Mouse (Mus musculus) ES-Bruce4 (cell line): Measurements from ENCODE around the gene Golt1b. TPM values are rescaled to one million over a fixed set of nuclear protein-coding genes. Genes with fewer than 3 reads are reported as not detected.

Experiments used
- H3K27ac ChIP-seq: 2 replicates; pipeline ENCODE4 v1.5.1; 2012; ENCODE audit warnings: low read length, inconsistent platforms; ENCODE audit not compliant: insufficient read depth
- H3K27me3 ChIP-seq: 2 replicates; pipeline ENCODE4 v1.6.1; 2012; ENCODE audit warnings: mild to moderate bottlenecking, low read length, inconsistent platforms; ENCODE audit not compliant: control insufficient read depth, poor library complexity, insufficient read depth, severe bottlenecking
- H3K36me3 ChIP-seq: 2 replicates; pipeline ENCODE4 v1.6.1; 2012; ENCODE audit warnings: inconsistent platforms, mild to moderate bottlenecking, low read length, moderate library complexity; ENCODE audit not compliant: control insufficient read depth, poor library complexity, insufficient read depth, severe bottlenecking
- H3K4me1 ChIP-seq: one replicate; pipeline ENCODE4 v1.8.1; 2011; ENCODE audit warnings: low read length; ENCODE audit not compliant: control insufficient read depth, insufficient read depth
- H3K4me3 ChIP-seq: 2 replicates; pipeline ENCODE4 v1.5.1; 2011; ENCODE audit warnings: low read depth, mild to moderate bottlenecking, low read length
- H3K9ac ChIP-seq: 2 replicates; pipeline ENCODE4 v1.6.1; 2012; ENCODE audit warnings: low read depth, mild to moderate bottlenecking, inconsistent platforms; ENCODE audit not compliant: poor library complexity, severe bottlenecking
- H3K9me3 ChIP-seq: replicated peaks from 2 replicates; pipeline ENCODE4 v1.6.1; 2012; ENCODE audit warnings: mild to moderate bottlenecking, low read length, inconsistent platforms; ENCODE audit not compliant: control insufficient read depth, poor library complexity, insufficient read depth, severe bottlenecking
- CTCF ChIP-seq: IDR thresholded peaks from one replicate; pipeline ENCODE4 v1.8.1; 2011; ENCODE audit warnings: low read depth, low read length
- EP300 ChIP-seq: IDR thresholded peaks from 2 replicates; pipeline ENCODE4 v1.6.1; 2011; ENCODE audit warnings: low read depth, low read length; ENCODE audit not compliant: insufficient read depth
- POLR2A ChIP-seq: IDR thresholded peaks from one replicate; pipeline ENCODE4 v1.8.1; 2011; ENCODE audit warnings: low read length; ENCODE audit not compliant: insufficient read depth
- polyA plus RNA-seq: library from polyadenylated mRNA; stranded (reverse); fragments of >200 nt; gene quantifications from 2 replicates; pipeline ENCODE4 v1.2.4, GENCODE M21; 2011; ENCODE audit warnings: low read depth; ENCODE audit not compliant: missing spikeins, insufficient read depth, insufficient read length

The Golt1b gene
- polyA plus RNA-seq, 1 experiment, result 61.4 TPM

DNA sequence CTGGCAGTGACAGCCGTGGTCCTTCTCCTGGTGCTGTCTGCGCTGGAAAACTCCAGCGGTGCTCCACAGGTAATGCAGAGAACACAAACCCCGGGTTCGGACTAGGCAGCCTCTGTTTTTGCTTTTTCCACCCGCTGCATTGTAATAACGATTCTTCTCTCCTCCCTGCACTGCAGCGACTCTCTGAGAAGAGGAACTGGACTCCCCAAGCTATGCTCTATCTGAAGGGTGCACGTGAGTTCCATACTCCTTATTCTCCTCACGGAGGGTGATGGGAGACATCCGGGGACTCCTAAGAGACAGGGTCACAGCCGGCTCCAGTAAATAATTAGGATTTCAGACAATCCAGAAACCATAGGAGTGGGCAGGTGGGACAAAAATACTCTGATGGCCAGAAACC lies 26.8 kb downstream of the Golt1b start:
- TF ChIP-seq EP300 (no peak), CTCF (no peak), POLR2A (no peak)
- Histone ChIP-seq H3K27me3 (no peaks in the 10 kb centered on the region), H3K9ac (no peak overlapping the region), H3K36me3 (no peaks in the 10 kb centered on the region), H3K4me3 (peak overlapping the region; percentile 25; the same call in 1 of the 2 replicates), H3K27ac (no peak overlapping the region), H3K4me1 (peaks cover 1% of the 10 kb centered on the region), H3K9me3 (no peaks in the 10 kb centered on the region)

DNA sequence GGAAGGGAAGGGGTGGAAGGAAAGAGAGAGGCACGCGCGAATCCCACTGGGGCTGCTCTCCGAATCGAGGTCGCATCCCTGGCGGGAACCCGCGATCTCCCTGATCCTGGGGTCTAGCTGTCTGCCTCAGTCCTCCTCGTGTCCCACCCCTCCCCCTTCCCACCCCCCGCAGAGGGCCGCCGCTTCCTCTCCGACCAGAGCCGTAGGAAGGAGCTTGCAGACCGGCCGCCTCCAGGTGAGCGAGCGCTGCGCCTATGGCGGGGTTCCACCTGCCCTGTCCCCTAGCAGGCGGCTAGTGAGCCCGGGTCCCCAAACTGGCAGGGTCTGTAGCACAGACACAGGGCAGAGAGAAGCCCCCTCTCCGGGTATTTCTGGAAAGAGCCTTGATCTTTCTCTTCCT lies 27.6 kb downstream of the Golt1b start:
- Histone ChIP-seq H3K27ac (no peak overlapping the region), H3K9me3 (no peaks in the 10 kb centered on the region), H3K27me3 (no peaks in the 10 kb centered on the region), H3K9ac (0 out of 2 replicates have a peak overlapping the region, but pooled peaks have one; percentile 63), H3K4me3 (peak overlapping the region; percentile 26), H3K4me1 (peaks cover 1% of the 10 kb centered on the region), H3K36me3 (no peaks in the 10 kb centered on the region)
- TF ChIP-seq POLR2A (no peak), EP300 (no peak)

- Histone ChIP-seq H3K4me3 (no peak overlapping the region), H3K4me1 (no peaks in the 10 kb centered on the region), H3K27me3 (no peaks in the 10 kb centered on the region), H3K9me3 (no peaks in the 10 kb centered on the region), H3K36me3 (no peaks in the 10 kb centered on the region), H3K9ac (no peak overlapping the region), H3K27ac (no peak overlapping the region)
- TF ChIP-seq CTCF, result no peak
- no peak for TF ChIP-seq EP300
- no peak for TF ChIP-seq POLR2A
Observed at GRCm38 (mm10) chr6:142424976-142425375, 38.0 kb downstream of the Golt1b start.

- TF ChIP-seq EP300 (no peak), CTCF (no peak)
- H3K9ac ChIP-seq, result no peak overlapping the region
Observed at GRCm38 (mm10) chr6:142429072-142429471, 42.1 kb downstream of the Golt1b start.

GRCm38 (mm10) chr6:142451381-142451780 lies 64.4 kb downstream of the Golt1b start:
- H3K9ac ChIP-seq, result no peak overlapping the region
- no peaks in the 10 kb centered on the region for H3K9me3 ChIP-seq
- no peak overlapping the region for H3K27ac ChIP-seq
- TF ChIP-seq CTCF (no peak), POLR2A (no peak), EP300 (no peak)
- no peaks in the 10 kb centered on the region for H3K4me1 ChIP-seq
- no peaks in the 10 kb centered on the region for H3K27me3 ChIP-seq
- H3K4me3 ChIP-seq, result no peak overlapping the region
- H3K36me3 ChIP-seq, result no peaks in the 10 kb centered on the region

More at GRCm38 (mm10) chr6:142429072-142429471, 42.1 kb downstream of the Golt1b start:
- Histone ChIP-seq H3K36me3 (no peaks in the 10 kb centered on the region), H3K4me1 (no peaks in the 10 kb centered on the region), H3K9me3 (no peaks in the 10 kb centered on the region), H3K27ac (no peak overlapping the region), H3K4me3 (no peak overlapping the region), H3K27me3 (no peaks in the 10 kb centered on the region)

DNA sequence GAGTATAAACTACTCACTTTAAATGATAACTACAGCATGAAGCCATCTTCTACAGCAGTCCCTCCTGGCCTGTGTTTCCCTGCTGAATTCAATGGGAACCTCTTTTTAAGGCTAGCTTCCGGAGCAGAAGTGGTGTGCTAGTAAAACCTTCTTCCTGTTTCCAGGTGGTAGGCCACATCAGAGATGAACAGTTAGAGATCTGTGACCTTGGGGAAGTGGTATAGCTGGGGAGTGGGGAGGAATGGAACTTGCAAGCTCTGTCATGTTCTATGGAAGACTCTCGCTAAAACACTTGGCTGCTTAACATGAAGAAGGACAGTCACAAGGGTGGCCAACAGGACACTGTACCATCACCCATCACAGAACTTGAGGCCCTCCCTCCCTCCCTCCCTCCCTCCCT lies 66.3 kb downstream of the Golt1b start:
- H3K36me3 ChIP-seq, result no peaks in the 10 kb centered on the region
- no peak overlapping the region for H3K4me3 ChIP-seq
- no peak overlapping the region for H3K27ac ChIP-seq
- H3K9me3 ChIP-seq, result no peaks in the 10 kb centered on the region
- H3K4me1 ChIP-seq, result no peaks in the 10 kb centered on the region
- no peaks in the 10 kb centered on the region for H3K27me3 ChIP-seq
- TF ChIP-seq POLR2A (no peak), EP300 (no peak), CTCF (no peak)
- no peak overlapping the region for H3K9ac ChIP-seq

Other genes starting within 250 kb of the Golt1b start
- gene Slco1a6, start 178.7 kb upstream of the Golt1b start, polyA plus RNA-seq, result not detected in 2 replicates
- not detected in 2 replicates for gene Iapp, start 88.8 kb upstream of the Golt1b start, polyA plus RNA-seq
- not detected in 2 replicates for gene Slco1a5, start 64.2 kb upstream of the Golt1b start, polyA plus RNA-seq
- gene Pyroxd1, start 41.6 kb upstream of the Golt1b start, polyA plus RNA-seq, result 9.9 and 11.0 TPM in 2 replicates
- 55.0 and 55.6 TPM in 2 replicates for gene Recql, start 134 bp upstream of the Golt1b start, polyA plus RNA-seq
- 0.47 TPM in 1 of 2 replicates, not detected in the other for gene Spx, start 26.2 kb downstream of the Golt1b start, polyA plus RNA-seq
- not detected in 2 replicates for gene Gys2, start 85.9 kb downstream of the Golt1b start, polyA plus RNA-seq
- gene Ldhb, start 120.7 kb downstream of the Golt1b start, polyA plus RNA-seq, result 661 and 669 TPM in 2 replicates
- not detected in 2 replicates for gene Kcnj8, start 184.4 kb downstream of the Golt1b start, polyA plus RNA-seq